ENCODE assay signal across 1 mouse cellular context in the genomic region with DNA sequence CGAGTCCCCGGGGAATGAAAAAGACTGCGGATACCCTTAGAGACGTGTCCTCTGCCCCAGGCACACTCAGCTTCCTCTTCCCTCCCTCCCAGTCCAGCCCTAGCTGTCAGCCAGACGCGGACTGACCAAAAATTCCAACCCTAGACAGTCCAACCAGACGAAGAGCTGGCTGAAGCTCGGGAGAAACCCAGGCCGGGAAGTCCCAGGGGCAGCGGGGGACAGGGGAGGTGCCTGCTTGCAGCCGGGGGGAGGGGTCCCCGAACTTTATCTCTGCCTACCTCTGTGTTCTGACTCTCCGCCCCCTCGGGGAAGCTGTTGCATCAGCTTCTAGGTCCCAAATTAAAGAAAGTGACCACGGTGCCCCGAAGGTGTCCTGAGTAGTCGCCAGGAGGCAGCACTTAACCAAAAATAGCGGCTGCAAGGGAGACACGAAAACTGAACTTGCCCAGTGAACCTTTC.
TF ChIP-seq lines count a peak whose summit lies in the region.

A gene (minus strand): TSS at position 158 of the 459 bp plus-strand sequence.

TF ChIP-seq in MEL, 35 proteins besides CTCF, POLR2A, EP300 and RAD21 (continued from another document):
- peak; percentile 79; the same call in 1 of the 2 replicates for TF ChIP-seq MAZ (IDR thresholded peaks at IDR 0.05; ENCODE audit: low read depth, low read length)
- no peak for TF ChIP-seq ZKSCAN1 (IDR thresholded peaks at IDR 0.05; ENCODE audit: low read depth, low read length)
- TF ChIP-seq POLR2AphosphoS2 (IDR thresholded peaks at IDR 0.05; ENCODE audit: low read length): peak; percentile 87
TF ChIP-seq in MEL: peak in this region for 19.
